Mouse (Mus musculus) kidney, adult 2 months (tissue): ENCODE measurements at regions not wholly inside any gene's neighbourhood (a gene's known extent, or its start where the extent isn't known, plus 50 kb on each side); places are given as distances from the start of the nearest gene placed in this dataset.

ENCODE experiments used
- CTCF ChIP-seq: fragments of 200-500 bp; conservative IDR thresholded peaks from 2 replicates; pipeline ENCODE4 v1.5.1; 2011; ENCODE audit warnings: low read depth, mild to moderate bottlenecking, control low read depth, low read length, moderate library complexity, mixed read lengths; ENCODE audit not compliant: insufficient read depth, insufficient read length
- POLR2A ChIP-seq: fragments of 200-500 bp; IDR thresholded peaks from one replicate; pipeline ENCODE4 v1.6.1; 2011; ENCODE audit warnings: low read depth, low read length, control low read depth

DNA sequence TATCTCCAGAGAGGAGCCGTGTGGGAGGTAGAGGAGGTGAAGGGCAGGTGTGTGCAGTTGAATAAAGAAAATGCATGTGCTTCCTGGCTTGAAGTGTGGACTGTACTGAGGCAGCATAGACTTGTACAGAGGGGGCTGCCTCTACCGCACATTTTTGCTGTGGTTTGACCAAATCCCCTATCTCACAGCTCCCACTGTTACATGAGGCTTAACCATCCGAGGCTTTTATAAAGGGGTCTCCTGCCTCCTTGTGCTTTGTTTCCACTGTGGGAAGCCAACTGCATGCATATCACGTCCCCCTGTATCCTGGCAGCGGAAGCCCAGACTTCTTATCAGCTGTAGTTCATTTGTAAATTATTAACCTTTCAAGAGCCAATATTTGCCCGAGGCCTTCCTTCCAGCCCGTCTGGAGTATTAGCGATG is 53.6 kb upstream of the Camk1g start:
- TF ChIP-seq CTCF (no peak), POLR2A (no peak)
